Mouse (Mus musculus): Measurements from ENCODE around the gene Zfp598. TPM values are rescaled to one million over a fixed set of nuclear protein-coding genes. Genes with fewer than 3 reads are reported as not detected.

Zfp598 gene
- total and polyA plus RNA-seq, 3 experiments, result 22.1 to 54.0 (median 31.8) TPM

DNA sequence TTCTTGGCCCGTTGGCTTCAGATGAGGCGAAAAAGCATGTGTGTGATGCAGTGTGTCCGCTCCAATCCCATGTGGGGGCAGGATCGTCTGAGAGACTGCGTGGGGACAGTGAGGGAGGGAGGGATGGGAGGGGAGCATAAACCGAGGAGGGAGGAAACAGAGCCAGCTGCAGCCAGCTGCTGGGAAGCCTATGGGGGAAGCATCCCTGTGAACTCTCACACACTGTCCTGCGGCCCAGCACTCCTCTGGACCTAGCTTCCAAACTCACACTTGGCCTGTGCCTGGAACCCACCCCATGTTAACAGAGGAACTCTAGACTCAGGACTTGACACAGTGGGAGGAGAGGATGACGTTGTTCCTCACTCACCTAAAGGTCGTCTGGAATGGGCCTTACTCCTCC is 30.6 kb upstream of the Zfp598 start:
- H3K4me1 ChIP-seq (ENCODE audit: control insufficient read depth in 1 of 2, insufficient read depth in 2 of 2), result peaks cover 0 to 48% of the 10 kb centered on the region in 2 experiments; a peak in 2 of 4 replicates
- no peak overlapping the region for H3K4me3 ChIP-seq (replicated peaks in 1 of 3; ENCODE audit: low read depth in 2 of 3, low read length in 2 of 3, poor library complexity in 1 of 3)
- H3K4me2 ChIP-seq (ENCODE audit: insufficient read depth, low read depth, poor library complexity, severe bottlenecking), result no peak overlapping the region
- in situ Hi-C loops (cut with MboI; ENCODE audit: low pct_ligation_motif_present, low pct_unique_long_range_greater_than_20kb, low sequenced_read_pairs) (no loop called here), dilution Hi-C loops (cut with MboI; ENCODE audit: extremely low pct_ligation_motif_present, extremely low pct_unique_long_range_greater_than_20kb, low sequenced_read_pairs) (no loop called here)
- no peaks in the 10 kb centered on the region for H3K27me3 ChIP-seq (replicated peaks)
- TF ChIP-seq MAZ (IDR thresholded peaks at IDR 0.05; ENCODE audit: low read depth, low read length), result no peak
- no peak for TF ChIP-seq TCF12 (IDR thresholded peaks at IDR 0.05; ENCODE audit: low read depth, low read length)
- no peak for TF ChIP-seq ZC3H11A (IDR thresholded peaks at IDR 0.05; ENCODE audit: low read depth, low read length)
- no peak for TF ChIP-seq MAFK (IDR thresholded peaks at IDR 0.05; ENCODE audit: insufficient replicate concordance, low read length)
- no peak for TF ChIP-seq HCFC1 (IDR thresholded peaks at IDR 0.05; ENCODE audit: low read depth, low read length)
- H3K9ac ChIP-seq (ENCODE audit: insufficient read depth, low read depth), result no peak overlapping the region
- H3K36me3 ChIP-seq (replicated peaks in 1 of 2; ENCODE audit: control insufficient read depth in 1 of 2, insufficient read depth in 1 of 2, low read length in 1 of 2), result peaks cover 0 to 59% of the 10 kb centered on the region in 2 experiments
- H3K9me3 ChIP-seq (replicated peaks; ENCODE audit: low read length), result no peaks in the 10 kb centered on the region
- no peak overlapping the region for H3K27ac ChIP-seq (ENCODE audit: insufficient read depth, low read depth)
- H3K79me2 ChIP-seq (replicated peaks; ENCODE audit: control insufficient read depth, extremely low read depth, insufficient read depth, poor library complexity, severe bottlenecking), result no peaks in the 10 kb centered on the region
- DNase-seq (ENCODE audit: extremely low read depth), result no peak

DNA sequence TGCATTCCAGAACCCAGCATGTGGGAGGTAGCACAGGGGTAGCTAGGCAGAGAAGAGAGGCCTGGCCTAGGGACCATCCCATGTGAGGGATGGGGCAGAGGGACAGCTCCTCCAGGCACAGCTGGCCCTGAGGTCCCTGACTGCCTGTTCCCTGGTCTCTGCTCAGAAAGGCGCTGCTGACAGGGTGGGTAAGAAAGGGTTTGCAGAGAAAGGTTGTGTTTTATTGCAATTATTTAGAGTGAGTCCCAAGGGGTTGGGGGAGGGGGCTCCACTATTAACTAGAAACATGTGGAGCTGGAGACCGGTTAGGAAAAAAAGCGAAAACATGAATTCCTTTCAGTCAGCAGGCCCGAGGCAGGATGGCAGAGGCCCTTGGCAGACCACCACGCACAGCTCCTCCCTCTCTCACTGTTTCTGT is 29.9 kb upstream of the Zfp598 start:
- no peak overlapping the region for H3K4me3 ChIP-seq (replicated peaks in 1 of 3; ENCODE audit: low read depth in 2 of 3, low read length in 2 of 3, poor library complexity in 1 of 3)
- H3K9ac ChIP-seq (ENCODE audit: insufficient read depth, low read depth), result no peak overlapping the region
- H3K9me3 ChIP-seq (replicated peaks; ENCODE audit: low read length), result no peaks in the 10 kb centered on the region
- peaks cover 0 to 52% of the 10 kb centered on the region in 2 experiments for H3K36me3 ChIP-seq (replicated peaks in 1 of 2; ENCODE audit: control insufficient read depth in 1 of 2, insufficient read depth in 1 of 2, low read length in 1 of 2)
- TF ChIP-seq ZC3H11A (IDR thresholded peaks at IDR 0.05; ENCODE audit: low read depth, low read length), result no peak
- TF ChIP-seq CHD1 (IDR thresholded peaks at IDR 0.05; ENCODE audit: low read depth, low read length), result no peak
- no peak for TF ChIP-seq ZNF384 (IDR thresholded peaks at IDR 0.05; ENCODE audit: low read depth, low read length)
- no peak for TF ChIP-seq MEF2A (IDR thresholded peaks at IDR 0.05; ENCODE audit: borderline replicate concordance, low read depth, low read length)
- no peak for TF ChIP-seq SMC3 (IDR thresholded peaks at IDR 0.05; ENCODE audit: low read depth, low read length)
- TF ChIP-seq RCOR1 (conservative IDR thresholded peaks at IDR 0.05; ENCODE audit: low read depth, low read length), result no peak
- no peak for TF ChIP-seq TCF12 (IDR thresholded peaks at IDR 0.05; ENCODE audit: low read depth, low read length)
- TF ChIP-seq ETS1 (conservative IDR thresholded peaks at IDR 0.05; ENCODE audit: low read depth, low read length), result no peak
- TF ChIP-seq JUND (conservative IDR thresholded peaks at IDR 0.05; ENCODE audit: low read depth, low read length), result no peak
- no peak for TF ChIP-seq E2F4 (IDR thresholded peaks at IDR 0.05; ENCODE audit: insufficient replicate concordance, low read depth, low read length)
- TF ChIP-seq ZKSCAN1 (IDR thresholded peaks at IDR 0.05; ENCODE audit: borderline replicate concordance, low read depth, low read length), result no peak
- TF ChIP-seq SIN3A (IDR thresholded peaks at IDR 0.05; ENCODE audit: low read length), result no peak
- TF ChIP-seq RAD21 (IDR thresholded peaks at IDR 0.05; ENCODE audit: low read depth, low read length), result no peak
- no peak for TF ChIP-seq POLR2A (IDR thresholded peaks at IDR 0.05; ENCODE audit: low read depth, low read length)
- in situ Hi-C loops (cut with MboI; ENCODE audit: low pct_ligation_motif_present, low pct_unique_long_range_greater_than_20kb, low sequenced_read_pairs) (no loop called here), dilution Hi-C loops (cut with MboI; ENCODE audit: extremely low pct_ligation_motif_present, extremely low pct_unique_long_range_greater_than_20kb, low sequenced_read_pairs) (no loop called here)
- H3K27ac ChIP-seq (ENCODE audit: insufficient read depth, low read depth), result no peak overlapping the region
- no peaks in the 10 kb centered on the region for H3K27me3 ChIP-seq (replicated peaks)
- no peak for DNase-seq (ENCODE audit: extremely low read depth)
- no peak overlapping the region for H3K4me2 ChIP-seq (ENCODE audit: insufficient read depth, low read depth, poor library complexity, severe bottlenecking)
- peaks cover 0 to 48% of the 10 kb centered on the region in 2 experiments; a peak in 2 of 4 replicates for H3K4me1 ChIP-seq (ENCODE audit: control insufficient read depth in 1 of 2, insufficient read depth in 2 of 2)
- no peaks in the 10 kb centered on the region for H3K79me2 ChIP-seq (replicated peaks; ENCODE audit: control insufficient read depth, extremely low read depth, insufficient read depth, poor library complexity, severe bottlenecking)

Data from CH12.LX (cell line).